Mouse (Mus musculus) embryonic facial prominence, embryonic 10.5 days (tissue): ENCODE measurements around the gene Zkscan7. TPM values are rescaled to one million over a fixed set of nuclear protein-coding genes. Genes with fewer than 3 reads are reported as not detected.

Experiments used
- DNase-seq: peaks from one replicate; pipeline ENCODE4 v3.0.0-alpha.2; 2017; ENCODE audit warnings: low spot score
- H3K27ac ChIP-seq: fragments of 300-500 bp; sonication (generic); replicated peaks from 2 replicates; pipeline ENCODE4 v1.5.1; 2016; ENCODE audit warnings: mild to moderate bottlenecking
- H3K27me3 ChIP-seq: fragments of 300-500 bp; sonication (generic); replicated peaks from 2 replicates; pipeline ENCODE4 v1.6.1; 2016; ENCODE audit warnings: low read depth, mild to moderate bottlenecking; ENCODE audit not compliant: poor library complexity, severe bottlenecking
- H3K36me3 ChIP-seq: fragments of 300-500 bp; sonication (generic); replicated peaks from 2 replicates; pipeline ENCODE4 v1.6.1; 2016; ENCODE audit warnings: mild to moderate bottlenecking, moderate library complexity
- H3K4me1 ChIP-seq: fragments of 300-500 bp; sonication (generic); 2 replicates; pipeline ENCODE4 v1.6.1; 2016
- H3K4me3 ChIP-seq: fragments of 300-500 bp; sonication (generic); 2 replicates; pipeline ENCODE4 v1.5.1; 2016; ENCODE audit warnings: mild to moderate bottlenecking, moderate library complexity
- H3K9me3 ChIP-seq: fragments of 300-500 bp; sonication (generic); 2 replicates; pipeline ENCODE4 v1.6.1; 2016; ENCODE audit warnings: mild to moderate bottlenecking
- WGBS: fragments of 180-500 bp; shearing (Covaris S2); methylation state at CpG from one replicate; pipeline ENCODE4 v1.1.7; 2016; 5-methylcytosine and 5-hydroxymethylcytosine counted together
- polyA plus RNA-seq: library from polyadenylated mRNA; unstranded; fragments of >200 nt; fragmentation: Nextera tagmentation; extraction: Ambion mirVana; gene quantifications from 2 replicates; pipeline ENCODE4 v1.2.1, GENCODE M21; 2016

Gene Zkscan7
- polyA plus RNA-seq, 1 experiment from 2014 or later, result 3.6 TPM

GRCm38 (mm10) chr9:122922936-122923381 lies 37.5 kb downstream of the Zkscan7 start, which contains the start of gene Zfp105:
Zfp105 (plus strand) TSS chr9:122923072.
- DNase-seq, result peak; percentile 93
- under 1% methylated on average over 43 of the region's 43 CpGs for WGBS
- Histone ChIP-seq H3K4me3 (peak within 1 kb of the TSS; percentile 94), H3K4me1 (peaks cover 6% of the 10 kb centered on the region), H3K36me3 (peaks cover 38% of the 10 kb centered on the region), H3K27ac (peak within 1 kb of the TSS; percentile 99), H3K9me3 (no peaks in the 10 kb centered on the region), H3K27me3 (peaks cover 19% of the 10 kb centered on the region)

- WGBS, result 91% methylated on average over 3 of the region's 3 CpGs
- H3K4me1 ChIP-seq, result peaks cover 1% of the 10 kb centered on the region
- H3K27ac ChIP-seq, result no peak overlapping the region
- peaks cover 11% of the 10 kb centered on the region for H3K9me3 ChIP-seq
- H3K36me3 ChIP-seq, result peaks cover 96% of the 10 kb centered on the region
- no peak for DNase-seq
- H3K27me3 ChIP-seq, result no peaks in the 10 kb centered on the region
- H3K4me3 ChIP-seq, result no peak overlapping the region
Observed at GRCm38 (mm10) chr9:122928915-122929314, 43.4 kb downstream of the Zkscan7 start.

Other genes starting within 250 kb of the Zkscan7 start
- not detected in 2 replicates for gene Topaz1, start 138.3 kb upstream of the Zkscan7 start, polyA plus RNA-seq
- gene Tcaim, start 80.1 kb upstream of the Zkscan7 start, polyA plus RNA-seq, result 4.2 and 5.7 TPM in 2 replicates
- gene Gm35549, start 41.6 kb upstream of the Zkscan7 start, polyA plus RNA-seq, result 0.26 TPM in 1 of 2 replicates, not detected in the other
- 84.8 and 85.6 TPM in 2 replicates for gene Zfp445, start 19.7 kb upstream of the Zkscan7 start, polyA plus RNA-seq
- 32.4 and 33.8 TPM in 2 replicates for gene Zfp105, start 37.4 kb downstream of the Zkscan7 start, polyA plus RNA-seq
- 22.0 and 23.6 TPM in 2 replicates for gene 1110059G10Rik, start 65.3 kb downstream of the Zkscan7 start, polyA plus RNA-seq
- 89.5 and 97.8 TPM in 2 replicates for gene Kif15, start 65.4 kb downstream of the Zkscan7 start, polyA plus RNA-seq
- 12.2 and 13.2 TPM in 2 replicates for gene Tmem42, start 135.6 kb downstream of the Zkscan7 start, polyA plus RNA-seq
- gene Tgm4, start 149.0 kb downstream of the Zkscan7 start, polyA plus RNA-seq, result 0.31 and 0.63 TPM in 2 replicates
- gene Zdhhc3, start 227.5 kb downstream of the Zkscan7 start, polyA plus RNA-seq, result 73.1 and 77.9 TPM in 2 replicates
- 129 and 143 TPM in 2 replicates for gene Exosc7, start 227.5 kb downstream of the Zkscan7 start, polyA plus RNA-seq